Comparison of ENCODE assay signal across 24 mouse cellular contexts in genomic region chr19:4102626-4103025, GRCm38 (mm10). TPM values are rescaled to one million over a fixed set of nuclear protein-coding genes. Genes with fewer than 3 reads are reported as not detected.
DNase-seq lines count a peak whose midpoint lies in the region; ATAC-seq lines count a peak whose summit lies in the region.
"Had no signal": no experiment of that assay in that cellular context is flagged by ENCODE, and none has a peak within 500 bp of the region (broad histone marks: within the 10 kb centered on the region; RNA-seq: fewer than 3 reads in every experiment).

No protein-coding gene starts in this region.

- H3K36me3 ChIP-seq in forebrain, embryonic 13.5 days (ENCODE audit: poor library complexity, severe bottlenecking): peaks cover 13% of the 10 kb centered on the region; the same call in 1 of the 2 replicates
- H3K36me3 ChIP-seq: embryonic facial prominence, embryonic 10.5 days; hindbrain, embryonic 10.5 days had no signal

- WGBS in forebrain, embryonic 13.5 days: 96% methylated on average over 12 of the region's 12 CpGs

- peaks cover 45% of the 10 kb centered on the region for H3K4me1 ChIP-seq in forebrain, embryonic 13.5 days

- ATAC-seq in cerebellum, adult (ENCODE audit: insufficient number of reproducible peaks, low FRiP score, low TSS enrichment): no peak; the same call in 1 of the 2 replicates
- ATAC-seq in forebrain, embryonic 13.5 days: no peak
- ATAC-seq: activated CD4-positive, CD25-positive, alpha-beta regulatory T cell, adult 4 months; forebrain, embryonic 14.5 days; hindbrain, embryonic 16.5 days; Patski had no signal

- no peak overlapping the region for H3K4me3 ChIP-seq in forebrain, embryonic 13.5 days
- H3K4me3 ChIP-seq: embryonic facial prominence, embryonic 10.5 days; heart, embryonic 12.5 days; hindbrain, embryonic 10.5 days had no signal

- no peak overlapping the region; the same call in 1 of the 2 replicates for H3K9ac ChIP-seq in forebrain, embryonic 13.5 days
- H3K9ac ChIP-seq: heart, embryonic 12.5 days had no signal

- DNase-seq in cerebellum, adult 11-12 months: peak; percentile 85
- peak; percentile 85 for DNase-seq in brain, adult 2 months (ENCODE audit: low read depth, low spot score)
- peak; percentile 63 for DNase-seq in cerebellum, adult 8-10 months
- DNase-seq in cerebellum, postnatal 14 days: peak; percentile 68 to 69
- no peak for DNase-seq in left cerebral cortex, adult 9 months (ENCODE audit: low spot score in 2 of 2)
- DNase-seq in heart, adult 9 months (ENCODE audit: low spot score in 2 of 2): no peak
- DNase-seq: adrenal gland, postnatal 14 days; gastrocnemius, postnatal 36 days; heart, adult 18-20 months; kidney, adult 11 months; kidney, adult 9 months had no signal

- no peak overlapping the region for H3K4me2 ChIP-seq in forebrain, embryonic 13.5 days
- H3K4me2 ChIP-seq: heart, embryonic 12.5 days had no signal

- no peaks in the 10 kb centered on the region for H3K9me3 ChIP-seq in forebrain, embryonic 13.5 days (replicated peaks)
- H3K9me3 ChIP-seq: embryonic facial prominence, embryonic 10.5 days; heart, embryonic 12.5 days; hindbrain, embryonic 10.5 days had no signal

- no peak overlapping the region for H3K27ac ChIP-seq in forebrain, embryonic 13.5 days
- H3K27ac ChIP-seq: embryonic facial prominence, embryonic 10.5 days; hindbrain, embryonic 10.5 days had no signal

- peaks cover 32% of the 10 kb centered on the region for H3K27me3 ChIP-seq in forebrain, embryonic 13.5 days
- H3K27me3 ChIP-seq: CH12.LX, Patski had no signal

RNA-seq across cellular contexts. Expression of gene Pitpnm1, which starts 2.8 kb away (rescaled TPM):
- polyA plus RNA-seq in forebrain, embryonic 13.5 days (2015; fragmentation: Nextera tagmentation; extraction: Ambion mirVana): 21.1 and 32.0 TPM in 2 replicates

RNA-seq across cellular contexts. Expression of gene Cdk2ap2, which starts 5.6 kb away (rescaled TPM):
- 77.4 and 80.3 TPM in 2 replicates for polyA plus RNA-seq in forebrain, embryonic 13.5 days (2015; fragmentation: Nextera tagmentation; extraction: Ambion mirVana)

RNA-seq across cellular contexts. Expression of gene Cabp2, which starts 21.2 kb away (rescaled TPM):
- not detected in 2 replicates for polyA plus RNA-seq in forebrain, embryonic 13.5 days (2015; fragmentation: Nextera tagmentation; extraction: Ambion mirVana)
- polyA plus RNA-seq: activated CD4-positive, CD25-positive, alpha-beta regulatory T cell, adult 4 months; embryonic facial prominence, embryonic 10.5 days; embryonic facial prominence, embryonic 14.5 days; forebrain, embryonic 14.5 days; heart, embryonic 12.5 days; heart, embryonic 16.5 days; hindbrain, embryonic 10.5 days; hindbrain, embryonic 16.5 days; Patski had no signal

RNA-seq across cellular contexts. Expression of gene Aip, which starts 23.0 kb away (rescaled TPM):
- 73.7 and 75.9 TPM in 2 replicates for polyA plus RNA-seq in forebrain, embryonic 13.5 days (2015; fragmentation: Nextera tagmentation; extraction: Ambion mirVana)

RNA-seq across cellular contexts. Expression of gene Gpr152, which starts 37.0 kb away (rescaled TPM):
- polyA plus RNA-seq in forebrain, embryonic 13.5 days (2015; fragmentation: Nextera tagmentation; extraction: Ambion mirVana): 0.04 TPM in 1 of 2 replicates, not detected in the other
- polyA plus RNA-seq: activated CD4-positive, CD25-positive, alpha-beta regulatory T cell, adult 4 months; embryonic facial prominence, embryonic 10.5 days; forebrain, embryonic 14.5 days; heart, embryonic 12.5 days; heart, embryonic 16.5 days; hindbrain, embryonic 10.5 days; hindbrain, embryonic 16.5 days; intestine, embryonic 14.5 days; Patski had no signal

Comparison
In these comparisons a context has a peak if more than half of its experiments do, and no peak if none do; other contexts are left out.
1. DNase-seq: peak in cerebellum, adult 11-12 months (single experiment), brain, adult 2 months (single experiment), cerebellum, adult 8-10 months (single experiment) and cerebellum, postnatal 14 days (2 of 2); none in left cerebral cortex, adult 9 months (0 of 2) and heart, adult 9 months (0 of 2).